Mouse (Mus musculus) naive thymus-derived CD4-positive, alpha-beta T cell, adult 2 months (primary cell): ENCODE data around the gene Slc25a25.
A peak's percentile ranks its signal among the peaks of the same experiment; 100 is the strongest.

ENCODE experiments used
- DNase-seq: peaks from one replicate; pipeline ENCODE4 v3.0.0-alpha.2; 2011; ENCODE audit warnings: low read depth

Gene Slc25a25

DNA sequence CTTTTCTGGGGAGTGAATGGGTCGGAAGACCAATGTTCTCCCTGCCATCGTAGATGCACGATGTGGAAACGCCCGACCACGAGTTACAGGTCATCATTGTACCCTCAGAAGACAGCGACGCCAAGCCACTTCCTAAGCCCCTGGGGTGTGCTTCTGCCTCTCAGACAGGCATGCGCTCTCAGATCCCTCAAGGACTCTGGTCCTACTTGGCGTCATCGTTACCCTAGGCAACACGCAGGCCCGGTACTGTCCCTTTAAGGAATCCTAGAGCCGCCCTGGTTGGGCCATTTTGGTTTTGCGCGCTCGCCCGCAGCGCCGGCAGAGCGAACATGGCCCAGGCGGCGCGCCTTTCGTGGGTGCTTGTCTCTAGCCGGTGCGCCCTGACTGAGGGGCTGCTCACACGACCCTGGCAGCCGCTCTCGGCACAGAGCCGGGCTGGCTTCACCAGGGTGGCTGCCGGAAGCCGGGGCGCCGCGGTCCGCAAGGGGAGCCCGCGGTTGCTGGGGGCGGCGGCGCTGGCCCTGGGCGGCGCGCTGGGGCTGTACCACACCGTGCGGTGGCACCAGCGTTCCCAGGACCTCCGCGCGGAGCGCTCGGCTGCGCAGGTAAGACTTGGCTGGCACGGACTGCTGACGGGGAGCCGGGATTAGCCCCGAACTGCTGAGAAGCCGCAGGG is 55.2 kb downstream of the Slc25a25 start:
- DNase-seq = peak; percentile 91

DNA sequence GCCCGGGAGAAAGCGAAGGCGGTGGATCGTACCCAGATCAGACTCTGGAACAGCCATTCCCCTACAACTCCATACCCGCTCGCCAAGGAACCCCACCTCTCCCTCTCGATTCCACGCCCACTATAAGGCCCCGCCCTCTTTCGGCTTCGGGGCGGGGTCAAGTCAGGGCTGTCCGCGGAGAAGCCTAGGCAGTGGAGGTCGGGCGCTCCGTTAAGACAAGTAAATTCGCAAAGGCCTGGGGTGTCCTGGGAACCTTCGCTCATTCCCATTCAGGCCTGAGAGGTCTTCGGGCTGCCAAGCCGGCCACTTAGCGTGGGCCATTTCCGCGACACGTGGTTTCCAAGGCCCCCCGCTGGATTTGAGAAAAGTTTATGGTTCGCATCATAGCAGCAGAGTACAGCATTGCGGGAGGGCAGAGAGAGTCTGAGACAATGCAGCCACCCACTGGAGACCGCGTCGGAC is 55.7 kb downstream of the Slc25a25 start, which contains the start of gene Ptges2:
Gene Ptges2 (plus strand): TSS at position 413 of the 462 bp plus-strand sequence.
- DNase-seq = peak; percentile 93

DNA sequence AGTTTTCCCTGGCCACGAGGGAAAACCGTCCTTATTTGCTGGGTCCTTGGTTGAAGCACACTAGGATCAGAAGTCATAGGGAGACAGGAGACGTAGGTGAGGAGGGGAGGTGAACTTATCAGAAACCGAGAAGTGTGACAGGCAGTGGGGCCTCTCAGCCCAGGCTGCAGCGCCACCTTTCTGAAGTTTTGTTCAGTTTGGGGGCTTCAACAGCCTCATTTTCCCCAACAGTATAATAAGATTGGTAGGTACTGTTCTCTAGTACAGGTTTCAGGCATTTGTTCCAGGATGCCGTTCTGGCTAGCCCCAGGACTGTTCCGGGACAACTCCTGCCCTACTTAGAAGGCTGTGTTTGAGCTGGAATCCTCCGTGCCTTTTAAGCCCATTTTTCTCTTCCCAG is 56.3 kb downstream of the Slc25a25 start:
- no peak for DNase-seq

DNA sequence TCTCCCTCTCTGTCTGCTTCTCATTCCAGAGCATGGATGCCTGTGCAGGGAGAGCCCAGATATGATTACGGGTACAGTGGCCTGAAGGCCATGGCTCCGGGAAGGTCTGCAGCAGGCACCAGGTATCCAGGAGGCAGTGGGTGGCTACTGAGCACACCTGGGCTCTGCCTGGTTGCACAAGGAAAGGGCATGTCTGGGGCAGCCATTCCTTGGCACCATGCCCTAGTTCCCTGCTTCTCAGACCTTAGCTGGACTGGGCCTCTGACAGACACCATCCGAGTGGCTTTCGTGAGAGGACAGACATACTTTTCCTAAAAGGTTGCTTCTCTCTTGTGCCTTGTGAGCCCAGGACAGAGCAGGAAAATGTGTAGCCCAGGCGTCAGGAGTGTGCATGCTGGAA is 59.2 kb downstream of the Slc25a25 start:
- DNase-seq = no peak

DNA sequence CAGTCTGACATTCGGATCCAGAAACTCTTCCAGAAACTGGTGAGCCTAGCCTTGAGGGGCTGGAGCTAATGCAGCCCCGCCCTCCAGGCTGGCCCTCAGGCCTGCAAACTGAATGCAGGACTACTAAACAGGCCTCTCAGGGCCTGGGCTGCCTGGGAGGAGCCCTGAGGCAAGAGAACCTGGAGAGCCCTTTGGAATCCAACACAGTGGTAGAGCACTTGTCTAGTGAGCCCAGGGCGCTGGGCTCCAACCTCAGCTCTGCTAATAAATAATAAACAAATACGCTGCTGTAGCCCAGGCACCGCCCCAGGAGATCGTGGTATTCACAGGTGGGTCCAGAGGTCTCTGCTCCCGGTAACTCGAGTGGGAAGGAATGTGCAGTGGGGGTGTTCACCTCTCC is 60.4 kb downstream of the Slc25a25 start:
- DNase-seq = no peak

DNA sequence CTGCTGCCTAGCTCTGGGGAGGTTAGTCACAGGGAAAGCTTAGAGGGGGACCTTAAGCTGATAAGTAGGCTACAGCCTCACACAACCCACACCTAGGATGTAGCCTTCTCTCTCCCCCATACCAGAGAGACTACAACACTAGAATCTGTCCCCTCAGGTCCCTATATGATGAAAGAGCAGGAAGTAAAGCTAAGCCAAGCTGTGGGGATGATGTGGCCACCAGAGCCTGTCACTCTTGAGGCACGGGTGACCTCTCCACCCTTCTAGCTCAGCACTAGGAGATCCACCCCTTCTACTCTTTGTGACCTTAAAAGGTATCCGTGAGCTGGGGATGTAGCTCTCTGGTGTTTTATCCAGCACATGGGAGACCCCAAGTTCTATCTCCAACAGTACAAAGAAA is 62.1 kb downstream of the Slc25a25 start:
- DNase-seq = no peak

DNA sequence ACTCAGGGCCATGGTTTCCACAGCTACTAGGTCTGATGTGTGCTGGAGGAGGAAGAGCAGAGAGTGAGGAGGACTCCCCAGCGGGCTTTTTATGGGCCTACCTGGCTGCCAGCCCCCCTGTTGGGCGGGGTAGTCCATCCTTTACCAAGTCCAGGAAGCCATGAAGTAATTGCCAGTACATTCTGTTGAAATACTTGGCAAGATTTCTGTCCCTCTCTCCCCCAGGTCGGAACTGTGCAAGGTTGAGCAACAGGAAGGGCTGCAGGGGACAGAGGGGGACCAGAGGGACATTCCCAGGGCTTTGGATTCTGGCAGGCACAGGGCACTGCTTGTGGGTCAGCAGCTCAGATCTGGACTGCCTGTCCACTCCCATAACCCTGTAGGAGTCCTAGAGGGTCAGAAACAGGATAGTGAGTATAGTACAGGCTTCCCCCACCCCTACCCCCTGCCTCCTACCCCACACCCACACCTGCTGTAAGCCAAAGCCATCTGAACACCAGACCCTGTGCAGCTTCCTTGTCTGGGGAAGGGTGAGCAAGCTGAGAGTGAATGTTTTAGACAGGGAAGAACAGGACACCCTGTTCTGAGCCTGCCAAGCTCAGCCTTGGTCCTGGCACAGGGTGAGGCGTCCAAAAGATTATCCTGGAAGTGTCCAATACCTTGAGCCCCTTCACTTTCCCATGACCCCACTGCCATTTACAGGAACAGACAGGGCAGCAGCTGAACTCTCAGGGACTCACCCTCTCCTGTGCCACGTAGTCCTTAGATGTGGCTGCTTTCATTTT is 63.3 kb downstream of the Slc25a25 start, which contains the start of gene Lcn2:
Gene Lcn2 (minus strand): TSS at position 547 of the 785 bp plus-strand sequence.
- DNase-seq = no peak

DNA sequence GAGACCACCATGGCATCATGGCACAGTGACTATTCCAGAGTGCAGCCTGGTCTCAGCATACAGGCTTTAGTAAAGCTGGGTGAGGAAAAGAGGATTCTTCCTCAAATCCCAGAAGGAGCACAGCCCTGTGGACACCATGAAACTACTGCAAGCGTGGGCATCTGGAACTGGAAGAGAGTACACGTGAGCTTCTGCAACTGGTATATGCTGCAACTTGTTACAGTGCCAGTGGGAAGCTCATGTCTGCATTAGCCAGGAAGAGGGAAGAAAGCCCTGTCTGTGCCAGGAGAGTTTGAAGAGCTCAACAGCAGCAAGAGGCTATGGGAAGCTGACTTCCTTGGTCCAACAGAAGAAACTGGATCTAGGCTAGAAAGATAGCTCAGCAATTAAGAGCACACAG is 68.6 kb downstream of the Slc25a25 start:
- DNase-seq = peak; percentile 28

DNA sequence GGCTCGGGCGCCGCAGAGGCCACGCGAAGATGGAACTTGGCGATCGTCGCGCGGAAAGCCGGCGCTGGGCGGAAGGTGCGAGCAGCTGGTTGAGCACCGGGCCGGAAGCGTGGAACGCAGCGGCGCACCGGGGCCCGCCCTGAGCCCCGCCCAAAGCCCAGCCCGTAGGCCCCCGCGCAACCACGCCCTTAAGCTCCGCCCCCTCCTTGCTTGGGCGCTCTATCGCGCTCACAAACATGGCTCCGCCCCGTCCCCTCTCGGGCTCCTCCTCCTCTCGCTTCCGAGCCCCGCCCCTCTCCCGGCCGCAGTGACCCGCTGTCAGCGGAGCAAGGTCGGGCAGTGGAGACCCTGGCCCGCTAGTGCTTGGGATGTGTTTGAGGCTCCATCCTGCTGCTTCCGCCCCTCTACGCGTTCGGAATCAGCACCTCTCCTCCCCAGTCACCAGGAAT is 69.4 kb downstream of the Slc25a25 start, which contains the start of gene 1110008P14Rik:
Gene 1110008P14Rik (minus strand): TSS at position 164 of the 449 bp plus-strand sequence.
- DNase-seq = peak; percentile 96

DNA sequence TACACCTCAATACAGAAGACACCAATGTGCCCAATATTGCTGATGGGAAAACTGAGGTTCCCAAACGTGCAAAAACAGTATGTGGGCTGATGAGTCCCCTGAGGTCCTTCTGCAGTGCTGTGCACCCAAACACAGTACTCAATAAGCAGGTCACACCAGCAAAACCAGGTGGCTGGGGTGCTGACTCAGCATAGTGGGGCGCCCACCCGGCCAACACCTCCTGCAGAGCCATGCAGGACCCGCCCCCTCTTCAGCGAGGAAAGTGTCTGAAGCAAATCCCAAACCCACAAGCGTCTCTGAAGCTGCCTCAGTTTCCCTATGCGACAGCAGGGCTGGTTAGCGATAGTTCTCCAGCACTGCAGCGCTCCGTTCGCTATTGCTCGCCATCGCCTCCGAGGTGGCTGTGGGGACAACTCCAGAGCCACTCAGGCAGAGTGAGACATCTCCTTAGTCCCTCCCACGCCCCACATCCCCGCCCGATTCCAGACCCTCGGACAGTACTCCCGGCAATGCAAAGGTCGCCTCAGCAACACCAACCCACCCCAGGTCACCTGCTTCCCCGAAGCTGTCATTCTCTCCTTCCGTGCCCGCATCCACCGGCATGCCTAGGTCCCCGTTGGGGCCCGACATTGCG is 70.0 kb downstream of the Slc25a25 start:
- DNase-seq = no peak

DNA sequence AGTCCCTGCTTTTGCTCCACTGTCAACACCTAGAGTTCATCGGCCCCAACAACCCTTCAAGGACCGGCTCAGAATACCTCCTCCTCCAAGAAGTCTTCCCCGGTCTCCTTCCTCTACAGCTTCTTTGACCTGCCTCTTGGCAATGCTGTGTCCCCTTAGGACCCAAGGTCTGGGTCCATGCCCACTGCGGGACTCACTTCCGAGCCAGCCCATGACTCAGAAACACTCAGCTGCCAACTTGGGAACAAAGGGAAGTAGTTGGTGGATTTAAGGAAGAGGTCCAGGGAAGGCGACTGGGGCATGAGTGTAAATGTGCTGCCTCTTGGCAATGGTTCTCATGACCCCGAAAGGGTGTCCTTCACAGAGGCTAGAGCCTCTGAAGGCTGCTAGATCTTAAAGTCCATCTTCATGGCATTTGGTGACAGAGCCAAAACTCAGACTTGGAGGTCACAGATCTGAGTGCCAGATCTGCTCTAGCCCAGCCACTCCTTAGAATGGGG is 71.2 kb downstream of the Slc25a25 start:
- no peak for DNase-seq

DNA sequence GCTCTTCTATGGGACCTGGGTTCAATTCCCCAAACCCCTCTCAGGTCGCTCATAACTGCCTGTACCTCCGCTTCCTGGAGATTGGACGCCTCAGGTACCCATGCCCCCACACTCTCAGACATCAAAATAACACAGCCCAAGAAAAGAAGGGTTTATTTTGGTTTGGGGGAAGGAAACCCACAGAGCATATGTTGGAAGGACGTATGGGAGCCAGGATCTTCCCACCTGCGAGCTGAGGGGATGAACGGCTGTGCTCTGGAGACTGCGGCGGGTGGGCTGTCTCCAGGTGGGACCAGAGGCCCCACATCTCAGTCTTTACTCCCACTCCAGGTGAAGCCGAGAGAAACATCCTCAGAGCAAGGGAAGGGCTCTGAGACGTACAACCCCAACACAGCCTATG is 74.3 kb downstream of the Slc25a25 start:
- DNase-seq = no peak

DNA sequence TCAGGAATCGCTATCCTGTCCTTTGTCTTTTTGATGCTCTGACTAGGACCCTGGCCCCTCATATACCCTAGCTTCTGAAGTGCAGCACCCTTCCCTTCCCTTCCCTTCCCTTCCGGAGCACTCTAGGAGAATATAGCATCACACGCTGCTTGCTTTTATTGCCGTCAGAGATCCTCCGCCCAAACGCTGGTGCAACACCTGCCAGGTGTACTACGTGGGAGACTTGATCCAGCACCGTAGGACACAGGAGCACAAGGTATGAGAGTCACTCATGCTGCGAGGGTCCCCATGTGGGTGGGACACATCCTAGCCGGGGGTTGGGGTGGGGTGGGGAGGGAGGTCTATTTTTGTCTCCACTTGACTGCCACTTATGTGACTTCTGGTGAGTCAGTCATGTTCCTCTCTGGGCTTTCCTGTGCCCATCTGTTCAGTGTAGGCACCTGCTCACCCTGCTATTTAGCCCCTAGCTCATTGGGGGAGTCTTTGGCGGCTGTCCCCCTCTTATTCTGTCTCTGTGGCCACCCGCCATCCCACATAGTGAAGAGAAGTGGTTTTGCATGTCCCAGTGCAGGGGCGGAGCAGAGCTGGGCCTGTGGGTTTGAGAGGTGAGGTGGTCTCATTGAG is 75.8 kb downstream of the Slc25a25 start:
- no peak for DNase-seq

DNA sequence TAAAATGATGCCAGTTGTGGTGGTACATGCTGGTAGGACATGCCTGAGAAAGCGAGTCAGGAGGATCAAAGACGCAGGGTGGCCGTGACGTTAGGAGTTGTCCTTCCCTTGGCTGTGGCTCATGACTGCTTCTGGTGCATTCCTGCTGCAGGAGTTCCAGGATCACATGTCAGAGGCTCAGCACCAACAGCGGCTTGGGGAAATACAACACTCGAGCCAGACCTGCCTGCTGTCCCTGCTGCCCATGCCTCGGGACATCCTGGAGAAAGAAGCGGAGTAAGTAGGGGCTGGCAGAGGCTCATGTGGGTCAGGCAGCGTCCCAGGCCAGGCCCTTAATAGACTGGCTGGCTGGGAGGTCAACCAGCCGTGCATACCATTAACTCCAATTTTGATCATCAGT is 77.1 kb downstream of the Slc25a25 start:
- no peak for DNase-seq

DNA sequence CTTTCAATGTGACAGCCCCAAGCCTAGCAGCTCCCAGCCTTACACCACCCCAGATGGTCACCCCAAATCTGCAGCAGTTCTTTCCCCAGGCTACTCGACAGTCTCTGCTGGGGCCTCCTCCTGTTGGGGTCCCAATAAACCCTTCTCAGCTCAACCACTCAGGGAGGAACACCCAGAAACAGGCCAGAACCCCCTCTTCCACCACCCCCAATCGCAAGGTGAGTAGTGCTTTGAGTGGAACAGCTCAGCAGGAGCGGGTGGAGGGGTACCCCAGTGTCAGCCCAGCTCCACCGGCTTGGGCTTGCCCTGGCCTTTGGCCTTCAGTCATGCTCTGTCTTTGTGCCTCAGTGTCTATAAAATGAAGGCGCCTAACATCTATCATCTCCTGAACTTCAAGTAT is 83.9 kb downstream of the Slc25a25 start:
- no peak for DNase-seq
